Mouse (Mus musculus): ENCODE results near the gene Kcnq5.
"Not testable (repeated sequence)": the region's sequence is repeated elsewhere in the genome, so short reads cannot be mapped to it uniquely, and the experiment has no call there.

The Kcnq5 gene

GRCm38 (mm10) chr1:21460941-21461689 lies 500.6 kb downstream of the Kcnq5 start:
- peak; percentile 9 for DNase-seq

DNA sequence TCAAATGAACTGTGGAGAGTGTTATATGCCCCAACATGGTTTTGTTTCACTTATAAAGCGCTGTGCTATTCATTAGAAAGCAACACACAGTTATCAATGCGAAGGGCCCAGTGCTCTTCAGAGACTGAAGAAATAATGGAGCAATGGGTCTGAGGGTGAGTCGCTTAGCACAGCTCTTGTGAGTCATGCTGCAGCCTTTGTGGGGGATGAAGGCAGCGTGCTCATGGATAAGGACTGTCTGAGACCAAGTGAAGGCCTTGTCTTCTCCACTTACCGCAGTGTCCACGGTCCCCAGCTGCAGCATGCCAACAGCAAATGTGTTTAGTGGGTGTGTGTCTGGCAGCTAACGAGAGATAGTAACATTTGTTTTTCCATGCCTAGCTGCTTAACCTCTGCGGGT lies 503.2 kb downstream of the Kcnq5 start:
- no peak for DNase-seq

- no peak for DNase-seq
Observed at GRCm38 (mm10) chr1:21455971-21456370, 505.8 kb downstream of the Kcnq5 start.

DNA sequence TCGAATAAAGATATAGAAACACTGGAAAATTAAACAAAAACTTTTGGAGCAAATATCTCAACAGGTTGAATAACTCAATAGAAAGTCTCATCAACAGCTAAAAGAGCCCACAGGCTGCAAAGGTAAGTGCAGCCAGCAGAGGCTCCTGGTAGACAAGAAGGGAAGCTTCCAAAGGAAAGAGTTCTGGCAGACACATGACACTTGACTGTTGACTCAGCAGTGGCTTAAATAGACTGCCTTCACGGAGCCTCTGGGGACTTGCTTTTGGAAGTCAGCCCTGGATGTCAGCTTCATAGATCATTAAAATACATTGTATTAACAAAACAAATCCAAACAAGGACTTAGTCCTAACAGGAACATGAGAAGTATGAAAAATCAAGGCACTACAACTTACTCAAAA lies 513.5 kb downstream of the Kcnq5 start:
- no peak for DNase-seq

GRCm38 (mm10) chr1:21436753-21437152 lies 525.0 kb downstream of the Kcnq5 start:
- no peak for DNase-seq

GRCm38 (mm10) chr1:21434853-21435252 lies 526.9 kb downstream of the Kcnq5 start:
- DNase-seq = no peak

- no peak for DNase-seq
Observed at GRCm38 (mm10) chr1:21431666-21432065, 530.1 kb downstream of the Kcnq5 start.

GRCm38 (mm10) chr1:21428079-21428478 lies 533.7 kb downstream of the Kcnq5 start:
- DNase-seq = no peak

GRCm38 (mm10) chr1:21425654-21426053 lies 536.1 kb downstream of the Kcnq5 start:
- no peak for DNase-seq

- no peak for DNase-seq
Observed at GRCm38 (mm10) chr1:21419370-21419769, 542.4 kb downstream of the Kcnq5 start.

- DNase-seq = no peak
Observed at GRCm38 (mm10) chr1:21412197-21412555, 549.6 kb downstream of the Kcnq5 start.

GRCm38 (mm10) chr1:21411331-21412196 lies 550.2 kb downstream of the Kcnq5 start:
- peak; percentile 3 for DNase-seq

DNA sequence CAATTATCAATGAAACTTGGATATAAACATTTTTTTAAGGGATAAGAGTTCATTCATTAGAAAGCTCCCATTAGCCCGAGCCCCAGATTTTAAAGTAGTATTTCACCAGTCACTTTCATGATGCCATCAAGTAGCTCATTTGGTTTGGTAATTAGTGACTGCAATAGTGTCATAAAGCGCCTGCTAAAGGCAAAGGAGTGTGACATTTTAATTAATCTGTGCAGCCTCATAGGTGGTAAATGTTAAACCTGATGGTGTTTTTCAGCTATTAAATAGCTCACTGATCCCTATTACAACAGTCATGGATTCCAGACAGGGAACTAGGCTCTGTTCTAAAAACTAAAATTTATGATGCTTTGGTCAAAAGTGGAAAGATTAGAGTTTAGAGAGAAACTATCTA lies 554.5 kb downstream of the Kcnq5 start:
- DNase-seq = no peak

DNA sequence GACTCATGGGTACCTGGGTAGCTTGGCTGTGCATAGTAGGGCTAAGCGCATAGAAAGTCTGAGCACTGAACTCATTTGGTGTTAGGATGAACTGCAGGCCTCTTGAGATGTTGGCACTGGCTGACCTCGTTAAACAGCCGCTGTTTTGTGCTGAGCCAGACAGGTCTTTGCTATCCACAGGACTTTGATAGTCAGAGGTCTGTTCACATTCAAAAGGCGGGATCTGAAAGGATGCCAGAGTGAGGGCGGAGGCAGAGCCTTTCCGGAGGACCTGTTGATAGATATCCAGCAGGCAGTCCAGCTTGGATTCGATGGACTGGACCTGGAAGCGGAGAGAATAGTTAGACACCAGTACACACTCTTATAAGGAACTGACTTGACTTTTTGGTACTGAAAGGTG lies 558.9 kb downstream of the Kcnq5 start:
- no peak for DNase-seq

GRCm38 (mm10) chr1:21391138-21391671 lies 570.5 kb downstream of the Kcnq5 start:
- no peak for DNase-seq

DNA sequence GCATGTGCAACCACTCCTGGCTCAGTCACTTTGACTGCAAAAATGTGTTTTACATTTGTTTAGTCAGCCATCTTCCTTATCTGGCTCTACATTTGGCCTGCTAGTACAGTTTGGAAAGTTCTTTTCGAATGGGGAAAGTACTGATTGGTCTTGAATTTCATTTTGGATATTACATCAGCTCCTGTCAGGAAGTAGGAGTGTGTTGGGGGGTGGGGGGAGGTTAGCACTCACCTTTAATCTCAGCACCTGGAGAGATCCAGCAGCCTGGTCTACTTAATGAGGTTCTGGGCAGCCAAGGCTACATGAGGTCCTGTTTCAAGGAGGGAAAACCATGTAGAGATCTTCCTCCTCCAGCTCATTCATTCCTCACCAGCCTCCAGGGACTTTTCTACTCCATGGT lies 578.5 kb downstream of the Kcnq5 start, which contains the start of gene Khdc1b:
Gene Khdc1b, plus strand, starts transcription at position 301 of the 400 bp plus-strand sequence.
- no peak for DNase-seq

- DNase-seq = not testable (repeated sequence)
Observed at GRCm38 (mm10) chr1:21368031-21368430, 593.7 kb downstream of the Kcnq5 start, which contains the start of gene Khdc1c. Khdc1c (plus strand) TSS chr1:21368331.

- no peak for DNase-seq
Observed at GRCm38 (mm10) chr1:21349341-21349740, 612.4 kb downstream of the Kcnq5 start, which contains the start of gene Khdc1a. Khdc1a (plus strand) TSS chr1:21349641.

Measured in kidney, adult 11 months (tissue).